Mouse (Mus musculus) hindbrain, embryonic 12.5 days (tissue): ENCODE results near the gene Tas1r2. TPM values are rescaled to one million over a fixed set of nuclear protein-coding genes. Genes with fewer than 3 reads are reported as not detected.
A peak's percentile ranks its signal among the peaks of the same experiment; 100 is the strongest.

Experiments used
- ATAC-seq: fragments of 200-750 bp; cut with Nextera tagmentation; 2 replicates; pipeline ENCODE4 v1.8.0; 2017; ENCODE audit warnings: moderate TSS enrichment; ENCODE audit not compliant: low FRiP score
- H3K27ac ChIP-seq: fragments of 300-500 bp; sonication (generic); 2 replicates; pipeline ENCODE4 v1.5.1; 2016; ENCODE audit warnings: mild to moderate bottlenecking
- H3K27me3 ChIP-seq: fragments of 300-500 bp; sonication (generic); 2 replicates; pipeline ENCODE4 v1.6.1; 2016; ENCODE audit warnings: mild to moderate bottlenecking
- H3K36me3 ChIP-seq: fragments of 300-500 bp; sonication (generic); 2 replicates; pipeline ENCODE4 v1.6.1; 2016; ENCODE audit warnings: mild to moderate bottlenecking
- H3K4me1 ChIP-seq: fragments of 300-500 bp; sonication (generic); 2 replicates; pipeline ENCODE4 v1.6.1; 2016
- H3K4me2 ChIP-seq: fragments of 300-500 bp; sonication (generic); replicated peaks from 2 replicates; pipeline ENCODE4 v1.6.1; 2016; ENCODE audit warnings: mild to moderate bottlenecking
- H3K4me3 ChIP-seq: fragments of 300-500 bp; sonication (generic); 2 replicates; pipeline ENCODE4 v1.5.1; 2016; ENCODE audit warnings: mild to moderate bottlenecking
- H3K9ac ChIP-seq: fragments of 300-500 bp; sonication (generic); 2 replicates; pipeline ENCODE4 v1.6.1; 2016; ENCODE audit warnings: mild to moderate bottlenecking, moderate library complexity
- H3K9me3 ChIP-seq: fragments of 300-500 bp; sonication (generic); replicated peaks from 2 replicates; pipeline ENCODE4 v1.6.1; 2016; ENCODE audit warnings: mild to moderate bottlenecking
- WGBS: fragments of 180-500 bp; shearing (Covaris S2); methylation state at CpG from one replicate; pipeline ENCODE4 v1.1.7; 2016; 5-methylcytosine and 5-hydroxymethylcytosine counted together
- polyA plus RNA-seq: library from polyadenylated mRNA; unstranded; fragments of >200 nt; fragmentation: Nextera tagmentation; extraction: Ambion mirVana; gene quantifications from 2 replicates; pipeline ENCODE4 v1.2.1, GENCODE M21; 2016

Gene Tas1r2
- polyA plus RNA-seq, 1 experiment from 2014 or later, result not detected

- no peak overlapping the region for H3K27ac ChIP-seq
- peak overlapping the region; percentile 86 for H3K4me2 ChIP-seq
- no peak for ATAC-seq
- H3K36me3 ChIP-seq, result no peaks in the 10 kb centered on the region
- H3K27me3 ChIP-seq, result no peaks in the 10 kb centered on the region
- H3K9ac ChIP-seq, result peak overlapping the region; percentile 70
- H3K4me3 ChIP-seq, result peak overlapping the region; percentile 72
- H3K9me3 ChIP-seq, result no peaks in the 10 kb centered on the region
- 26% methylated on average over 21 of the region's 21 CpGs for WGBS
- H3K4me1 ChIP-seq, result peaks cover 20% of the 10 kb centered on the region
Observed at GRCm38 (mm10) chr4:139623434-139624115, 29.8 kb upstream of the Tas1r2 start.

- H3K4me1 ChIP-seq, result peaks cover 20% of the 10 kb centered on the region
- no peaks in the 10 kb centered on the region for H3K9me3 ChIP-seq
- no peak for ATAC-seq
- no peak overlapping the region for H3K9ac ChIP-seq
- WGBS, result 55% methylated on average over 5 of the region's 5 CpGs
- no peaks in the 10 kb centered on the region for H3K36me3 ChIP-seq
- H3K4me2 ChIP-seq, result peak overlapping the region; percentile 86
- H3K27me3 ChIP-seq, result no peaks in the 10 kb centered on the region
- H3K27ac ChIP-seq, result no peak overlapping the region
- H3K4me3 ChIP-seq, result no peak overlapping the region
Observed at GRCm38 (mm10) chr4:139624116-139624489, 29.2 kb upstream of the Tas1r2 start.

GRCm38 (mm10) chr4:139624706-139625105, 28.6 kb upstream of the Tas1r2 start:
- Histone ChIP-seq H3K27me3 (no peaks in the 10 kb centered on the region), H3K4me3 (no peak overlapping the region), H3K9ac (no peak overlapping the region), H3K27ac (no peak overlapping the region), H3K4me2 (no peak overlapping the region), H3K4me1 (peaks cover 20% of the 10 kb centered on the region), H3K9me3 (no peaks in the 10 kb centered on the region), H3K36me3 (no peaks in the 10 kb centered on the region)
- 83% methylated on average over 10 of the region's 10 CpGs for WGBS
- ATAC-seq, result no peak

- Histone ChIP-seq H3K4me1 (peaks cover 15% of the 10 kb centered on the region), H3K4me3 (no peak overlapping the region), H3K9ac (no peak overlapping the region), H3K9me3 (no peaks in the 10 kb centered on the region), H3K36me3 (no peaks in the 10 kb centered on the region), H3K4me2 (no peak overlapping the region), H3K27ac (no peak overlapping the region), H3K27me3 (no peaks in the 10 kb centered on the region)
- 91% methylated on average over 11 of the region's 11 CpGs for WGBS
- no peak for ATAC-seq
Observed at GRCm38 (mm10) chr4:139627361-139627760, 26.0 kb upstream of the Tas1r2 start.

GRCm38 (mm10) chr4:139630171-139630570, 23.2 kb upstream of the Tas1r2 start:
- Histone ChIP-seq H3K9ac (no peak overlapping the region), H3K4me3 (no peak overlapping the region), H3K27ac (no peak overlapping the region), H3K4me2 (no peak overlapping the region), H3K27me3 (no peaks in the 10 kb centered on the region), H3K4me1 (no peaks in the 10 kb centered on the region), H3K9me3 (no peaks in the 10 kb centered on the region), H3K36me3 (no peaks in the 10 kb centered on the region; the same call in 1 of the 2 replicates)
- 78% methylated on average over 10 of the region's 10 CpGs for WGBS
- no peak for ATAC-seq

- Histone ChIP-seq H3K9me3 (no peaks in the 10 kb centered on the region), H3K4me3 (no peak overlapping the region)
- ATAC-seq, result no peak
Observed at GRCm38 (mm10) chr4:139631141-139631540, 22.2 kb upstream of the Tas1r2 start.

GRCm38 (mm10) chr4:139631569-139632253, 21.6 kb upstream of the Tas1r2 start:
- Histone ChIP-seq H3K9me3 (no peaks in the 10 kb centered on the region), H3K36me3 (no peaks in the 10 kb centered on the region; the same call in 1 of the 2 replicates), H3K27ac (no peak overlapping the region), H3K9ac (no peak overlapping the region), H3K4me2 (no peak overlapping the region), H3K4me3 (no peak overlapping the region), H3K4me1 (no peaks in the 10 kb centered on the region), H3K27me3 (no peaks in the 10 kb centered on the region)
- WGBS, result 83% methylated on average over 7 of the region's 7 CpGs
- no peak for ATAC-seq

More at GRCm38 (mm10) chr4:139631141-139631540, 22.2 kb upstream of the Tas1r2 start:
- Histone ChIP-seq H3K27ac (no peak overlapping the region), H3K36me3 (no peaks in the 10 kb centered on the region; the same call in 1 of the 2 replicates), H3K27me3 (no peaks in the 10 kb centered on the region), H3K4me1 (no peaks in the 10 kb centered on the region), H3K4me2 (no peak overlapping the region), H3K9ac (no peak overlapping the region)
- 79% methylated on average over 5 of the region's 5 CpGs for WGBS

GRCm38 (mm10) chr4:139632254-139632580, 21.1 kb upstream of the Tas1r2 start:
- no peaks in the 10 kb centered on the region for H3K4me1 ChIP-seq
- no peaks in the 10 kb centered on the region for H3K27me3 ChIP-seq
- no peak overlapping the region for H3K4me2 ChIP-seq
- H3K4me3 ChIP-seq, result no peak overlapping the region
- 89% methylated on average over 10 of the region's 10 CpGs for WGBS
- no peaks in the 10 kb centered on the region; the same call in 1 of the 2 replicates for H3K36me3 ChIP-seq
- H3K27ac ChIP-seq, result no peak overlapping the region
- no peaks in the 10 kb centered on the region for H3K9me3 ChIP-seq
- no peak for ATAC-seq
- H3K9ac ChIP-seq, result no peak overlapping the region

- no peak overlapping the region for H3K9ac ChIP-seq
- 26% methylated on average over 7 of the region's 7 CpGs for WGBS
- no peak overlapping the region for H3K4me3 ChIP-seq
- no peak overlapping the region for H3K27ac ChIP-seq
- no peaks in the 10 kb centered on the region; the same call in 1 of the 2 replicates for H3K36me3 ChIP-seq
- no peaks in the 10 kb centered on the region for H3K9me3 ChIP-seq
- ATAC-seq, result no peak
- H3K27me3 ChIP-seq, result peaks cover 6% of the 10 kb centered on the region
- H3K4me2 ChIP-seq, result no peak overlapping the region
- H3K4me1 ChIP-seq, result peaks cover 21% of the 10 kb centered on the region
Observed at GRCm38 (mm10) chr4:139636373-139636772, 17.0 kb upstream of the Tas1r2 start.

- Histone ChIP-seq H3K9me3 (no peaks in the 10 kb centered on the region), H3K36me3 (no peaks in the 10 kb centered on the region; the same call in 1 of the 2 replicates), H3K27me3 (peaks cover 20% of the 10 kb centered on the region), H3K9ac (no peak overlapping the region), H3K4me1 (peaks cover 36% of the 10 kb centered on the region), H3K4me3 (no peak overlapping the region), H3K27ac (no peak overlapping the region), H3K4me2 (no peak overlapping the region)
- WGBS, result 91% methylated on average over 9 of the region's 9 CpGs
- no peak for ATAC-seq
Observed at GRCm38 (mm10) chr4:139637847-139638246, 15.5 kb upstream of the Tas1r2 start.

- H3K27ac ChIP-seq, result no peak overlapping the region
- peaks cover 36% of the 10 kb centered on the region for H3K4me1 ChIP-seq
- WGBS, result 92% methylated on average over 16 of the region's 16 CpGs
- no peaks in the 10 kb centered on the region; the same call in 1 of the 2 replicates for H3K36me3 ChIP-seq
- H3K27me3 ChIP-seq, result peaks cover 25% of the 10 kb centered on the region
- ATAC-seq, result no peak
- no peak overlapping the region for H3K9ac ChIP-seq
- H3K9me3 ChIP-seq, result no peaks in the 10 kb centered on the region
- no peak overlapping the region for H3K4me3 ChIP-seq
- no peak overlapping the region for H3K4me2 ChIP-seq
Observed at GRCm38 (mm10) chr4:139638356-139638755, 15.0 kb upstream of the Tas1r2 start.

GRCm38 (mm10) chr4:139639801-139640200, 13.5 kb upstream of the Tas1r2 start:
- Histone ChIP-seq H3K9me3 (no peaks in the 10 kb centered on the region), H3K4me3 (no peak overlapping the region), H3K4me1 (peaks cover 40% of the 10 kb centered on the region), H3K4me2 (peak overlapping the region; percentile 17; the same call in 1 of the 2 replicates), H3K27ac (peak overlapping the region; percentile 68), H3K9ac (peak overlapping the region; percentile 29), H3K27me3 (peaks cover 29% of the 10 kb centered on the region), H3K36me3 (0 out of 2 replicates have a peak, but pooled peaks cover 2% of the 10 kb centered on the region)
- 20% methylated on average over 12 of the region's 12 CpGs for WGBS
- ATAC-seq, result peak; percentile 41
